Mouse (Mus musculus): ENCODE measurements around the gene Meis2.

Meis2 gene

GRCm38 (mm10) chr2:115962113-115962512 lies 103.5 kb downstream of the Meis2 start:
- in situ Hi-C loops (cut with MboI; ENCODE audit: low sequenced_read_pairs), result no loop called here

- in situ Hi-C loops (cut with MboI; ENCODE audit: low sequenced_read_pairs), result no loop called here
Measured at GRCm38 (mm10) chr2:115960615-115961014, 105.0 kb downstream of the Meis2 start.

- in situ Hi-C loops (cut with MboI; ENCODE audit: low sequenced_read_pairs), result no loop called here
Measured at GRCm38 (mm10) chr2:115956786-115957185, 108.9 kb downstream of the Meis2 start.

DNA sequence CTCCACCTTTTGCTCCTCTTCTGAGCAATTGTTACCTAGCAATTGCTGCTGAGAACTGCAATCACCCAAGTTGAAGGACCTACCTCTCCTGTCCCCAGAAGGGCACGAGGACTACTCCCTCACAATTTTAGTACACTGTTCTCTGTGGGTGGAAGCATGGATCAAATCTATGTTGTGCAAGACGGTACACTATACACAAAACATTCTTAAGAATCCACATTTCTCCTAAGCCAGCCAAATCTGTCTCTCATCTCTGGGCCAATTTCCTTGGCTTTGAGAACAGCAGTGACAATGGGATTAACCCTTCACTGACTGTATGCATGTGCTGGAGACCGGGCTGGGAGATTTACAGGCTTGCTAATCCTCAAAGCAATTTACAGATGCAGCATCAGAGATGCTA lies 115.0 kb downstream of the Meis2 start:
- in situ Hi-C loops (cut with MboI; ENCODE audit: low sequenced_read_pairs), result no loop called here

GRCm38 (mm10) chr2:115948630-115949426 lies 116.8 kb downstream of the Meis2 start:
- in situ Hi-C loops (cut with MboI; ENCODE audit: low sequenced_read_pairs), result no loop called here

DNA sequence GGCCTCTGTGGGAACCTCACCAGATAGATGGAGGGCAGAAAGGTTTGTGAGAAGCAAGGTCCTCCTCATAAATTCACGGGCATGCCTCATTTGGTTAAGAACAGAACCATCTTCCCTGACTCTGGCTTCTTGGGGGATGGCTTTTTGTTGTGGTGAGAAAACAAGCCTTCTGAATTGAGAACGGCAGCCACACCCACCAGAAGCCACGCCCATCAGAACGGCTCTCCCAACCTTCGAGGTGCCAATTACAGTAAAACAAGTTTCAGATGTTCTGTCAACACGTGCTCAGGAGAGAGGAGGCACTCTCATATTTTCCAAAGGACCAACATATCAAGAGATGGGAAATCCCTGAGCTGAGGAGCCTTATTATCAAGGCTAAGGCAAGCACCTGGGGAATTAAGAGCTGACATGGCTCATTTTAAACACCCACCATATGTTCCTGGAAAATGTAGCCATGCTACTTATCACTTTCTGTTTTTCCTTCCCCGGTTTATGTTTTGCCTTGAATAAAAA lies 117.9 kb downstream of the Meis2 start:
- in situ Hi-C loops (cut with MboI; ENCODE audit: low sequenced_read_pairs), result no loop called here

DNA sequence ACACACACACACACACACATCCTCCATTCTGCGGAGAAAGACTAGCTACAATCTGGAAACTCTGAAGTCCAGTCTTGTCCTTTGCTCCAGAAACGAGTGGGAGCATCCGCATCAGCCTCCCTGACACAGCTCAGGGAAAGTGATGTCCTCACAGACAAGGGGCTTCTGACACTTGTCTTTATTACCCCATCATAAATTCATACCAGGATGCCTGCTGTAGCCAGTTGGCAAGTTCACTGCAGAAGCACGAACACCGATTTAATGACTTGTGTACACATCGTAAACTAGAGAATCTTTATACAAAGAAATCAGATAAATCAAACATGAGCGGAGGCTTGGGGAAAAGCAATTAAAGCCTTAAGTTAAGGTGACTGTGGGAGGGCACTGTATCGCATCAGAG lies 122.6 kb downstream of the Meis2 start:
- in situ Hi-C loops (cut with MboI; ENCODE audit: low sequenced_read_pairs), result no loop called here

DNA sequence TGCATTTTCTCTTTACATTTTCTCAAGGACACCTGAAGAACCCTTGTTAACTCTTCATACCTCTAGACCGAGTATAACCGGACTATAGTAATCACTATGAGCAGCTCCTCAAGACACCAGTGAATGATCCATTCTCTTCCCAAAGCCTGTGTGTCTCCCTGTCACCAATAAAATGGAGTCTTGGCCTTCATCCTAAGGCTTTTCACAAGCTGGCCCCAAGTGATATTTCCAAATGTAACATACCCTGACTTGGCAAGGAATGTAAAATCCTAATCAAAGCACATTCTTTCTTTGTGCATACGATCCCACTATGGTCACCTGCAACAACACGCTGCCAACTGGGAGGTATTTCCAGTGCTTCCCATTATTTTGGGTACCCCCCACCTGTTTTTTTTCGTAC lies 125.8 kb downstream of the Meis2 start:
- in situ Hi-C loops (cut with MboI; ENCODE audit: low sequenced_read_pairs), result no loop called here

- in situ Hi-C loops (cut with MboI; ENCODE audit: low sequenced_read_pairs), result no loop called here
Measured at GRCm38 (mm10) chr2:115938926-115939563, 126.6 kb downstream of the Meis2 start.

GRCm38 (mm10) chr2:115938296-115938695 lies 127.3 kb downstream of the Meis2 start:
- in situ Hi-C loops (cut with MboI; ENCODE audit: low sequenced_read_pairs), result no loop called here

- in situ Hi-C loops (cut with MboI; ENCODE audit: low sequenced_read_pairs), result no loop called here
Measured at GRCm38 (mm10) chr2:115937896-115938295, 127.7 kb downstream of the Meis2 start.

DNA sequence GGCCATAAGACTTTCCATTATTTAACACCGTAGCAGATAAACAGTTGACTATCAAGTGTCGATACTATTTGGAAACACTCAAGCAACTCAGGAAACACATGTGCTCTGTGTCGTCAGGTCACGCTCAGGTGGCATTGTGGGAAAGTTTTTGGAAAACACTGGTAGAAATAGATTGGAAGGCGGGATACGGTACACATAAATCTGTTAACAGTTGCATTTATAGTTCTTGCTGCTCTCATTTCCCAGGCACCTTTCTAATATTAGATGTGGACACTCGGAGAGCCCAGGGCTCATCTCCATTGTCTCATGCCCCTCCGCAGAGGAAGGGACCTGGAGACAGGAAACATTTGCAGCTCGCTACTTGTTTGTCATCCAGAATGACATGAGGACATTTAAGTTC lies 128.9 kb downstream of the Meis2 start:
- in situ Hi-C loops (cut with MboI; ENCODE audit: low sequenced_read_pairs), result no loop called here

DNA sequence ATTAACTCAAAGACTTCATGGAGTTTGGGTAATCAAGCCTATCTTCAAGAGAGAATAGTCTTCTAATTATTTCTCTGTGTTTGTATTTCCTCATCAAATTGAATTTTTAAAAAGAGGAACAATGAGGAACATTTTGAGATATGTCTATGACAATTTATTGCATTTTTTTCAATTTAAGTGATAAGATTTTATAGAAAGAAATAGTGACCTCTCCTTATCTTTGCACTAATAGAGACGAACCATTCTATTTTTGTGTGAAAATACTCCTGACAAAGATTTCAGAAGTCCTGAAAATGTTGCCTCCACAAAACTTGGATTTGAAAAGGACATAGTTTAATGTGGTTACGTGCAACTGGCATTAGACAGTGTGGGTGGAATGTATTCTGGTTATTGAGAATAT lies 131.3 kb downstream of the Meis2 start:
- in situ Hi-C loops (cut with MboI; ENCODE audit: low sequenced_read_pairs), result no loop called here

- in situ Hi-C loops (cut with MboI; ENCODE audit: low sequenced_read_pairs), result no loop called here
Measured at GRCm38 (mm10) chr2:115933259-115933658, 132.4 kb downstream of the Meis2 start.

DNA sequence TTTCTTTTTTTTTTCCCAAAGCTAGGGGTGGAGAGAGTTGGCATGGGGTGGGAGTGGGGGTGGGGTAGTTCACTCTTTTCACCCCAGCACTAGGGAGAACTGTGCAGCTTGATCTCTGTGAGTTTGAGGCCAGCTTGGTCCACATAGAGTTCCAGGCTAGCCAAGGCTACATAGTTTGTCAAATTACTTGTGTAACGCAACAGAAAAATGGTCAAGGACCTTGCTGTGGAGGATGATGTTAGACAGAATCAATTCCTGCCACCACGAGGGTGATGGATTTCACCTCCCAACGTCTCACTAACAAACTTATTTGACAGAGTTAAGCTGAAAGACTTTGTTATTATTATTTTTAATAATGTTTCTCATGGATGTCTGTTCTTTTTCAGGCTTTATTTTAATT lies 139.9 kb downstream of the Meis2 start:
- in situ Hi-C loops (cut with MboI; ENCODE audit: low sequenced_read_pairs), result no loop called here

- in situ Hi-C loops (cut with MboI; ENCODE audit: low sequenced_read_pairs), result no loop called here
Measured at GRCm38 (mm10) chr2:115924472-115924871, 141.2 kb downstream of the Meis2 start.

DNA sequence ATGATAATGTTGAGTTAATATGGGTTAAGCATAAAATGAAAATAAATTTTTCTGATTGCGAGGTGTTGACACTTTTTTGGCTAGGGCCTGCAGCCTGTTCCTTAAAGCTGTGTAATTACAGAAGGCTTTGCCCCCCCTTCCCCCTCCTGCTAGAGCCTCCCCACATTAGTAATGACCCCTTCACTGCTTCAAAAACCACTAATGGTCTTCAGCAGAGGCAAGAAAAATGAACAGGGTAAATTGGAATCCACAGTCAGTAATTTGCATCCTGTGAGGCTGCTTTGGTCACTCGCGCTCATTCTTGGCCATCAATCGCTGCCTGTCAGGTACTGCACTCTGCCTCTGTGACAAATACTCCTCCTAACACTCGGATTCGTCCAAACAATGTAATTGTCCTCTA lies 142.4 kb downstream of the Meis2 start:
- in situ Hi-C loops (cut with MboI; ENCODE audit: low sequenced_read_pairs), result no loop called here

DNA sequence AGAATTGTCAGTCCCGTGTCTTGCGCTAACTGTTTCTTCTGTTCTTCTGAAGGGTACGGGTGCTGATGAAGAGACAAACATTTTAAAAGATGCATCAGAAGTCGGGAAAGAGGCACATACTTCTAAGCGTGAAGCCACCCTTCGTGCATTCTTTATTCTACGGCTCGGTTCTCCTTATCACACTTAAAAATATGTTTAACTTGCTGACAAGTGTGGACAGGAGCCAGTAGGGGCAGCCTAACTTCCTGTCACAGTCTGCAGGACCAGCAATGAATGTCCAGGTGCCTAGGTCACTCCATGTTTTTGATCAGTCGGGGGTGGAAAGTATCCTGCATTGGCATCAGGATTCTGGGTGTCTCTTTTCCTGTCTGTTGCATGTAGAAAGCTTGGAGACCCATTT lies 144.0 kb downstream of the Meis2 start:
- in situ Hi-C loops (cut with MboI; ENCODE audit: low sequenced_read_pairs), result no loop called here

DNA sequence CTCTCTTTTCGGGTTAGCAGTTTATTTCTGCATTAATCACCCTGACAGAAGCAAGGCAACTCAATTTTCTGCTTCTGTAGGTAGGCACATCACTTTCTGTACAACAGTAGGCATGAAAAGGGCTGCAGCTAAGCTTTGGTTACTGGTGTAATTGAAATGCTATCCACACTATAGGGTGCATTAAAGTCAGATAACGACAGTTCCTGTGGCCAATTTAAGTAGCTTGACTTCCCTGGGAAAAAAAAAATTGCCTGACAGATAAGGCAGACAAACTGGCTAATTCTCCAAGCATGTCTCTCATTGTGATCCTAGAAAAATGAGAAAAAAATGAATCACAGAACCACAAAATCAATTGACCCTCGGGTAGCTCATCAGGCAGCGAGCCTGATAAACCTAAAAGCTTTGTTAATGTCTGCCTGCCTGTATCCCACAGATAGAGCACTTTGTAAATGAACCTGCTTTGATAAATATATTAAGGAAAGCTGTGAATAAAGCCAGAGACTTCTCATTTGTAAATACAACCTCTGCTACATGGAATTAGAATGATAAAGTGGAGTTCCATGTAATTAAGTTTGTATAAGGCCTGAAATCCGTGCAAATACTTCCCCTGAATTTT lies 145.2 kb downstream of the Meis2 start:
- in situ Hi-C loops (cut with MboI; ENCODE audit: low sequenced_read_pairs), result no loop called here

DNA sequence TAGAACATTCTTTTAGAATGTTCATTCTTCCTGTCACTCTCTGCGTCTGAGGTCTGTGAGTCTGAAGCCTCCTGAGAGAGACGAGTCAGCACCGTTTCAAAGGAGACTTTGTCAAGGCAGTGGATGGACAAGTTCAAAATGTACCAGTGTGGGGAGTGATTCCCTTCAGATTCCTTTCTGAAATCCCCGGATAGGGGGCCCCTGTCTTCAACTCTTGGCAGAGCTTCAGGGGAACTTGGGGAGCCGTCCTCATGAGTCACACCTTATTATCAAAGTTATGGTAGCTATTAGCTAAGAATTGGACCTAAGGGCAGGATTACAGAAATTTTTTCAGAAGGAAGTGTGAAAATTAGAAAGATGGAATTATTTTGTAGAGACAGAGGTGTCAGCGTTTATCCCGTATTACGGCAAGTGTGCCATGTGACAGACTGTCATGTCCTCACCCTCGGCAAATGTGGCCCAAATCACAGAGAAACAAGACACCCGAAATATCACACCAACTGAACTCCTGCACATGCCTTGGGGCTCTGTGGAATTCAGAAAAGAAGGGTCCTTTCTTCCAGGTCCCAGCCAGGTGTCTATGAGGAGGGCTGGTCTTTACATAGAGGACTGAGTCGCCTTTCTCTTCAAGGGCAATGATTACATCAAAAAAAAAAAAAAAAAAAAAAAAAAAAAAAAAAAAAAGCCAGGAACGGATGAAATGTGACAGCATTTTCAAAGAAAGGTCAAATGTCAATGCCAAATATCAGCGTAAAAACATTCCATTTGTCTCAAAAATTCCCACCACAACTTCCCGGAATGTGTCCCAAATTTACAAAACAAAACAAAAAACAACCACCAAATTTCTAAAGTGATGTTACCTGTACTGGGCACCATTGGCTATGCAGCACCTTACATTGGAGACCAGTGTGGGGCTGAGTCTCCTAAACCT lies 146.2 kb downstream of the Meis2 start:
- in situ Hi-C loops (cut with MboI; ENCODE audit: low sequenced_read_pairs), result no loop called here

DNA sequence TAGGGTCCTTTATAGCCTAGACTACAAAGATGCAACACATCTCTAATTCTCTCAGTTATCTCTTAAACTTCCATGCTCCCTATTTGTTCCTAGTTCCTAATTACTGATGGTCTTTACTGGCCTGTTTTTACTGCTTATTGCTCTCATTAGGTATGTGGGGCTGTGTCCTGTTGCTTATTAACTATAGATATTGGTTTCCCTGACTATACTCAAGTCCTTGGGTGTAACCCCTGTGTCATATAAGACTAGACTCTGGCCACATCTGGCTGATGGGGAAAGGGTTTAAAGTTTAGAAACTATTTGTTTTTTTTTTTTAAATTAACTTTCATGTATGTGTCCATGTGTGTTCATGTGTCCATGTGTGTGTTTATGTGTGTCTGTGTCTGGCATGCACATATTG lies 147.1 kb downstream of the Meis2 start:
- in situ Hi-C loops (cut with MboI; ENCODE audit: low sequenced_read_pairs), result no loop called here

All from CH12F3 (cell line).